Mouse (Mus musculus) A20 (cell line): ENCODE measurements around the gene Fancc.

Source experiments
- DNase-seq: peaks from one replicate; pipeline ENCODE4 v3.0.0-alpha.2; 2011; ENCODE audit warnings: low read depth, low spot score

Fancc gene

DNA sequence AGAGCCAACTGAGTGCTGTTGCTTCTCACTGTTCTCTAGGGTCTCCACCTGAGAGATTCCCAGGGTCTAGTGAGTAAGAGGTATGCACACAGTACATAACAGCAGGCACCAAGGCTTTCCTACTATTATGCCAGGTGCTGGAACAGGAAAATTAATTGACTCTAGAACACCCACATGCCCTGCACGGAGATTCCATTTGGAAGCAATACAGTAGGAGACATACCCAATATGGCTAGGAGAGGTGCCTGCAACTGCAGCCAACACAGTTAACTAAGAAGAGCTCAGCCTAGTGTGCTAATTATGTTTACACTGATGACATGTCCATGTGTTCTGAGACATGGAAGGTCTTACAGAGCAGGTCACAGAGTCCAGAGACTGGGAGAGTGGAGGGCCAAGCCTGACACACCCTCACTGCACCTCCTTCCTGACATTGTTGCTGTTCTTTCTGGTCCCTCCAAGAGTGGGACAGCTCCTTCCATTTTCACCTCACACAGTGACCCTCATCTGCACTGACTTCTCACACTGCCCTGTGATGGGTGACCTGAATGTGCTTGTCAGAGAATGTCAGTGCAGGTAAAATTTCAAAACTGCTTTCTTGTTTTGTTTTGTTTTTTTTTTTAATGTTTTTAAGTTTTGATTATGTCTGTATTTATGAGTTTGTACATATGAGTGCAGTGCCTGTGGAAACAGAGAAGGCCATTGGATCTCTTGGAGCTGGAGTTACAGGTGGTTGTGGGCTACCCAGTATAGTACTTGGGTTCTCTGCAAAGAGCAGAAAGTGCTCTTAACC is 234.7 kb downstream of the Fancc start:
- no peak for DNase-seq

DNA sequence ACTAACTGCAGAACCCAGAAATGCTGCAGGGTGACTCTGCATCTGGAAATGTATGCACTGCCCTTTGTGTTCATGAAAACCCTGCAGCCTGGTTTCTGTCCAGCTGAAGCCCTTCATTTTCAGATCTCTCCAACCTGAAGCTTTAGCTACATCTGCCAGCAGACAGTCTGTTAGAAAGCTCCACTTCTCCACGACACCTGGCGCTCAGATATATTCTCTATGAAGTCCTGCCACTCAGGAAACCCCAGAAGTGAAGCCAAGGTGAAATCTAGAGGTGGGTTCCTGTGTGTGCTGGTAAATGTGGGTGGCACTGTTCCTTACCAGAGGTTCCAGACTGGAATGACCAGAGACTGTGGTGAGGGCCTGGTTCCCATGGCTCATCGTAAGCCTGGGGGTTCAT is 235.4 kb downstream of the Fancc start:
- no peak for DNase-seq

DNA sequence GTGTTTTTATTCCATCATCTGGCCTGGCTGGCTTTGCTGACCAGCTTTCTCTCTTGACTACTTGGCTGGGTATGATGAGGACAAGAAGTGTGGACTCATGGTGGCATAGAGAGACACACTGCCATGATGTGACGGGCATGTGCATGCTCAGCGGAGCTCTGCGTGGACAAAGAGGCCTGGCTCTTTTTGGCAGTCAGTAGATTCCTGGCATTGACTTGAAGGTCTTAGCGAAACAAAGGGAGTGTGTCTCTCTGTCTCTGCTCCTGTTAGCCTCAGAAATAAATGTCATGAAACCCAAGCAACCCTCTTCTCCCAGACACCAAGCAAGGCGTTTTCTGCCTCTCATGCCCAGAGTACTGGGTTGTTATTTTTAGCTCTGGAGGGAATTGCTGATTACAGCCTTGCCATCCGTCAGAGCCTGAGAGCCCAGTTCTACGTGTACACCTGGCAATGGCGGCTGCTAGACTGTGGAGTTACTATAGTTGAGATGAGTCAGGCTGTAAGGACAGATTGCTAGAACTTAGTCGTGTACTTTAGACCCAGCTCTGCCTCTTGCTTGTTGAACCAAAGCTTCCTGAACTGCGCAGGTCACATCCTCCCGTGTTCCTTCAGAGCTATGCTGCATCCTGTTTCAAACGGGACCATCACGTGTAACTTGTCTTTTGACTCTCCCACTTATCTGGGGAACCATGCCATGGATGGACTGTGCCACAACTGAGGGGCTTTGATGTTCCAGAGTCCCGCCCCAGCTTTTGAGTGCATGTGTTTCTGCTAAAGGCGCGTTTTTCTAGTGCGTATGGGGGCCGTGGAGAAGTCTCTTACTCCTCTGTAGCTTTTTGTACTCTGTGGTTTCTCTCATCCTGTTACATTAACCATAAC is 236.1 kb downstream of the Fancc start:
- no peak for DNase-seq

DNA sequence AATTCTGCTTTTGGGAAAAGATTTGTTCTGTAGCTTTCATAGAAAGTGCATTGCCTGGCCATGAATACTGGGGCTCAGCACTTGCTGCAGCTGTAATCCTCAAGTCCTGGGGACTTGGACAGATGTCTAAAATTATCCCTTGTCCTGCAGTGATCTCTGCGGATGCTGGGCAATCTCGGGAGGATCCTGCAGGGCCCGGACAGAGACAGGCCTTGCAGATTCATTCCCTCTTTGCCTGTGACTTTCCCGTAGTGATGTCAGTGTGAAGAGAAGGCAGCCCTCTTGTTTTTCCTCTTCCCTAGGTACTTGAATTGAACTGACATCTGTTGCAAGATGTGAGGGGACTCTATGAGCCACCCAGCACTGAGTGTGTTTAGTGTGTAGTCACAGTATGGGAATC is 236.9 kb downstream of the Fancc start:
- DNase-seq = no peak

DNA sequence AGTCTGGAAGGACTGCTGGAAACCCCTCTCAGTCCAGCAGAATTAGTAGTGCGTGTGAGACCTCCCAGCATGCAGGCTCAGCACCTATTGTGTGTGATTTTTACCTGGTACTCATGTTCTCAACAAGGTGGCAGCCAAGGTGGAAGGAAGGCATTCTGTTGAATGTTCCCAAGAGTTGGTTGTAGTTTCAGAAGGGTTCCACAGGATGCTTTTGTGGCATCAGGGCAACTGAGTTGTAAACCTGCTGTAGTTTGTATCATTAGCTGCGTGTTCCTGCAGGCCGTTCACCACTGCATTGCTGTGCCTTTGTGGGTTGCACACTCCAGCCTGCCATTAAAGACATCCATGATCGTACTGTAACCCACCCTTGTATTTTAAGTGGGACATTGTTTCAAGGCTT is 238.4 kb downstream of the Fancc start:
- DNase-seq = no peak

DNA sequence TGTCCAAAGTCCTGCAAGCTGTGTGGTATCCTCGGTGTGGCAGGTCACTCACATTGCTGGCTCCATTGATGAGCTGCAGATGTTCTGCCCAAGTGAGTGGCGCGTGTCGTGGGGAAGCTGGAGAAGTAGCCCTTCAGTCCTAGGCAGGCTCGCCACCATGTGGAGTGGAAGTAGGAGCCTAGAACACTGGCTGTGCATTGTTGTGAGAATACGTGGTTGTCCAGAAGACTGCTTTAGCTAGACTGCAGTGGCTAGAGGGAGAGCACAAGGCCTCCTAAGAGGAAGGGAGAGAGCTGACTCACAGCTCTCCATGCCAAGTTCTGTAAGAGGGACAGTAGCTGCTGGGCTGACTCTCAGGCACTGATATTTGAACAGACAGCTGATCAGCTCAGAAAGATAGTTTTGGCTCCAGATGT is 238.9 kb downstream of the Fancc start:
- no peak for DNase-seq

DNA sequence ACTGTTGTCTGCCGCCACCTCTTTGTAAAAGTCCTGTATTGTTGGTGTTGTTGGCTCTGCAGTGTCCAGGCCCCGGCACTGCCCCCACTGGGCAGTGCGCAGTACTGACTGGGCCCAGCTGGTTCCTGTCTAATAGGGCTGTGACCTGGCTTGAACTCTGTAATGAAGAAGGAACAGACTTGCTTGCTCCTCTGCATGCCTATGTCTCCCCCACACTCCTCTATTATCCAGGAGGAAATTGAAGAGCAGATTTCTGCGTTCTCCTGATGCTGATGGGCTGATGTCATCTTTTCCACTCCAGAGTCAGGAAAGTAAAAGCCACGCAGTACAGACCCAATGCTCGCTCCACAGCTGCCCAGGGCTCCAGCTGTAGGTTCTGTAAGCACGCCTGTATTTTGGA is 240.3 kb downstream of the Fancc start:
- DNase-seq = no peak

DNA sequence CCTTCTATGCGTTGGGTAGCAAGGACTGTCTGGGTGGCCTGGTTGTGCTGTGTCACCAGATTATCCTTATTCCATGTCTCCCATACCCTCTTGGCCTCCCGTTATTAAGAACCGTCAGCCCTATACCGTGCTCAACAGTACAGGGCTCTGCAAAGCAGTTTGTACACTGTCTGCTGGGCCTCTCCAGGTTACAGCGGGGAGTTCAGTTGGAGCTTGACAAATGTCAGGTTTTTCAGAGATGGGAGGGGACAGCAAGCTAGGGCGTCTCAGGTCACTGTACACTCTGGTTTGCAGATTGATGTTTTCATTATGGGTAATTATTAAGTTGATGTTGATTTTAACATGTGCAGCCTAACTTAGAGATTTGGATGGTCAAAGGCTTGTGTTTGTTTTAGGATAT is 240.9 kb downstream of the Fancc start:
- no peak for DNase-seq

DNA sequence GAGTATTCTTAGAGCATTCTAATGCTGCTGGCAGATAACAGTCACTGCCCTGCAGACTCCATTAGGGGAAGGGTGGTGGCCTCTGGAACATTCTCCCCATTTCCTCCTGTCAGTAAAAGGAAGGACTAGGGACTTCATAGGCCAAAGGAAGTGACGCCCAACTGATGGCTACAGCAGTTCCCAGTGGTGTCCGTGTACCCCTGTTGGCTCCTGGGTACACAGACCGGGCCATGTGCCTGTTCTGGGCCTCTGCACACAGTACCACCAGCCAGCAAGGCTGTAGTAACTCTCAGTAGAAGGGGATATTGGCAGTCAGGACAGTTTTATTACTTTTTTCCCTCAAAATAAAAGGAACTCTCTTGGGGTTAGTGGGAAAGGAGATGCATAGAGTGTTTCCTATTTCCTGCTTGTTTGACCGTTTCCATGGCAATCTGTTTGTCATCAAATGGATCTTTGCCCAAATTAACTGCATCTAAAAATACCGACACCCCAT is 241.5 kb downstream of the Fancc start:
- no peak for DNase-seq

DNA sequence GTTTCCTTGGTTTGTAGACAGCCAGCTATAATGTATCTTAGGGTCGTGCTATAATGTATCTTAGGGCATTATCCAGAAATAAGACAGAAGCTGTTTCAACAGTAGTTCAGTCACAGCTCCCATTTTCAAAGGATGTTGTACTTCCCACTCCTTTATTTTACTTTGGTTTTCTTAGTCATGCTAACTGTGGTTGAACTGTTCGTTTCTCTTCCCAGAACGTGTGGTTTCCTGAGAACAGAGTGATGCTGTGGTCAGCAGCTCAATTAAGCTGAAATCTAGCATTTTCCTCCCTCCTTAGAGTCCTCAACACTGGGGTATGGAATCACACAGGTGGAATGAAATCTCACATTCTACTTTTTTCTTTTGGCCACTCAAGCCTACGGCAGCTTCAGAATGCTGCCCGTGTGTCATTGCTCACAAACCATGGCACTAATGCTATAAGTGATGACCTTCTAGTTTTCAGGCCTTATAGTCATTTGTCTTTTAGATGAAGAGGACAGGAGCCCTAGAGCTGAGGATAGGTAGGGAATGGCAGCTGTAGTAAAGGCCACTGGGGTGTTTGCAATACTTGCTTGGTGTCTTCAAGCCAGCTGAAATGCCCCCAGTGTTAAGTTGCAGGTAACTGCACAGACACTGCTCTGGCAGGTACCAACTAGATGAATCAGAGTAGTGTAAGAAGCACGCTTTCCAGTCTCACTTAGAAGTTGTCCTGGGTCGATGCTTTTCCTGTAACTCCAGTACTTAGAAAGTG is 243.0 kb downstream of the Fancc start:
- no peak for DNase-seq

DNA sequence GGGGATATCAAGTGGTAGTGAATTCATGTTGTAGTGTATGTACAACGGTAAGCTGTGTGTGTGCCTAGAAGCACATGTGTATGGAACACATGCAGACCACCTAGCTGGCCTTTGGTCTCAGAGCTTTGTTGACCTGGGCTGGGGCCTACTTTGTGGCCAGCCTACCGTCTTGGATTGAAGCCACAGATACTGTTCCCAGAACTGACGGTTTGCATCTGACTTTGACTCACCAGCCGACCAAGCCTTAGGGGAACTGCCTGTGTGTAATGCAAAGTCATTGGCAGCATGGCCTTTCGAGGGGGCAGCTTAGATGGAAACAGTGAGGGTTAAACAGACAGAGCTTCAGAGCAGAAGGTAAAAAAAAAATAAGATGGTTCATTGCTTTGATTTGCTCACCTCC is 243.9 kb downstream of the Fancc start:
- DNase-seq = no peak

DNA sequence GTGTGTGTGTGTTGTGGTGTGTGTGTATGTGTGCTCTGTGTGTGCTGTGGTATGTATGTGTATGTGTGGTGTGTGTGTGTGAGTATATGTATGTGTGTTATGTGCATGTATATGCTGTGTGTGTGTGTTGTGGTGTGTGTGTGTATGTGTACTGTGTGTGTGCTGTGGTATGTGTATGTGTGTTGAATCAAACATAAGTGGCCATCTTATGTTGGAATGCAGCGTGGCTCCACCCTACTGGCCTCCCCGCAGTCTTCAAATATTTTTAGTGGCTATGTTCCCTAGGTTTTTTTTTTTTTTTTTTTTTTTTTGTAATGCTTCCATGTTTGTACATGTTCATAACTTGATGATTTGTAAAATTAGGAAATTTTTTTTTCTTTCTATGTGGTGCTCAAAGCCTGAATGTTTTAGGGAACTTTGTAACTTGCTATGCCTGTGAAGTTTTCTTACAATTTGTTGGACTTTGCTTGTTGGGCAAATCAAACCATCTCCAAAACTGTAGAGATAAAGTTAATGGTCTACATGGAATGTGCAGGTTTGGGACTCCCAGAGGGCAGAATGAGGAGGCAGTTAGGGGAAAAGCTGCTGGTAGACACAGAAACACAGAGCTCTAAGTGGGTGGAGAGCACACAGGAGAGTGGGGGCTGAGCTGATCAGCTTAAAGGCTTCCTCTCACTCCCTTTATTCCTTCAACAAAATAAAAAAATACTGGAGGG is 244.6 kb downstream of the Fancc start:
- no peak for DNase-seq

DNA sequence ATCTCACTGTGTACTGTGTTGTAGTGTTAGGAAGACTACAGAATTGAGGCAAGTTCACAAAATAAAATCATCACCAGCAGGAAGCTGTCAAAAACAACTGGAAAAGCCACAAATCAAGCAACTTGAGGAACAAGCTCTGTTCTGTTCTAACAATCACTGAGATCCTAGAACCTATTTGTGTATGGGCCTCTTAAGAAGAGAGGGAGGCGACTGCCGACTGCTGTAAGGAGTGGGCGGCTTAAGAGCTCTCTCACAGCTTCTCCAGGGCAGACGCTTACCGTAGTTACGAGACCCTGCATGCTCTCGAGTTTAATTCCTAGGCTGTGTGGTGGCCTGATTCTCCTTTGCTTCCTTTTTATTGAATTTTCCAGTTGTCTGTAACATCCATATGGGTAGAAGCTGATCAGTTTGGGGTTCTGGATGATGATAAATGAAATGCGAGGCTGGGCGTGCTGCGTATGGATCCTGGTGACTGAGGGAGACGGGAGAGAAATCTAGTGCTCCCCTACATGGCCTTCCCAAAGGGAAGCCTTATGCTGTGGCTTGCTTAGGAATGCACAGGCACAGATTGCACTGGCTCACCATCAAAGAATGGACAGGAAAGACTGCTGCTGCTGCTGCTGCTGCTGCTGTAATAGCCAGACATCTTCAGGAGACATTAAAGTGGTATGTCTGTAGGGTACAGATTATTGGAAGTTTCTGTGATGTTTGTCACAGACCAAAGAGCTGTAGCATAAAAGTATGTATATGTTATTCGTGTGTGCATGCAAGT is 245.8 kb downstream of the Fancc start:
- no peak for DNase-seq

DNA sequence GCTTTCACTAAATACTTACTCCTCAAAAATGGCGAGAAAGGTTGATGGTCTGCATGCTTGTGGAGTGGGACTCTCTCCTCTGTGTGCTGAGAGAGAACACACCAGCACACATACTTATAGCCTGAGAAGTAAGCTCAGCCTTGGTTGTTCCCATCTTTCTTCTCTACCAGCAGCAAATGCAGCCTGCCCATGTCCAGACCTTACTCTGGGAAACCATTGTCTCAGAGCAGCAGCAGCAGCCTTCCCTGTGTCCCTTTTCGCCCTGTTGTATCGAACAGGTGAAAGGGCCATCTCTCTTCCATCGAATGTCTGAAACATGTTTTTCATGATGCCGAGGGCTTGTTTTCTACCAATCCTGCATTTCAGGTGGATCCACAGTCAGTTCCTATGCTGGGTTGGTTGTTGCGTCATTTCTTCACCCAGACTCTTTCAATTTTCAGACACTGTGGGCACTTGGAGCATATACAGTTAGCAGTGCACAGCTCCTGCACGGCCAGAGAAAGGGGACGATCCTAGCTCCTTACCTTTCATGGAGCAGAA is 246.6 kb downstream of the Fancc start:
- DNase-seq = no peak

DNA sequence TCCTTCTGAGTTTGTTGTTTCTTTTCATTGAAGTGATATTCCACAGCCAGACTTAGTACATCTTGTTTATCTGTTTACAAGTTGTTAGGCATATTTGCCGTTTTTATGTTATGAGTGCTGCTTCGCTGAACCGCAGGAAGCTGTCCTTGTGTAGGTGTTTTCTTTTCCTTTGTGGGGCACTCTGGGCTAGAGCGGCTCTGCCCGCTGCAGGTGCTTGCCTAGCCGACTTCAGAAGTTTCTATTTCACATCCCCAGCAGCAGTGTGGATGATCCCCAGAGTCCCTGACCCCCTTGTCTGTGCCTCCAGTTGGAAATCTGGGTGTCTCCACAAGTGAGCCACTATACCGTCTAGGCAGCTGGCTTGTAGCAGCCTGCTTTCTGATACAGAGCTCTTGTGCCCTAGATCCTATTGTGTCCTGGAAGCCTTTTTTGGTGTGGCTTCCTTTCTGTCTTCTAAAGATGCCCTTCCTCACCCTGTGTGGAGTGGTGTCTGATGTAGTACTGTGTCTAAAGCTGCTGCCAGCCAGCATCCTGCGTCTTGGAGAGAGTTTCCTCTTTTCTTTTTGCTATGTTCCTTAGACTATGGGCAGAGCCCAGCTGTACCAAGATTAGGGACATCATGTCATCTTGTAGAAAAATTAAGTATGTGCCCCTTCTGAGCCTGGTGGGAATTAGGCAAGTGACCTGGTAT is 247.2 kb downstream of the Fancc start:
- peak; percentile 73 for DNase-seq

DNA sequence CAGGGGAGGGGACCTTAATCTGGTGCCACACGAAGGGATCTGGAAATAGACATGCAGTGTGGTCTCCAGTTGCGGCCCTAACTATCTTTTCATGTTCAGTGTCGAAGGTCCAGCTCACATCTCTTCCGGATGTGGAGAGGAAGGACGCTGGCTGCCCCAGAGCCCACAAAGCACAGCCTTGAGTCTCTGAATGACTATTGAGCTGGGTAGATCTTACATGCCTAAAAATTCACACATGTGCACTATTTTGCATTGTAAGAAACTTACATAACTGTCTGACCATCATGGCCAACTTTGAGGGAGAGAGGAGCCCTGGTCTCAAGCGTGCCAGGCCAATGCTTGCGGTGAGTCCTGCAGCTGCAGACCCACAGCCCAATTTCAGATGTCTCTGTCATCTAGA is 247.9 kb downstream of the Fancc start:
- DNase-seq = peak; percentile 80

DNA sequence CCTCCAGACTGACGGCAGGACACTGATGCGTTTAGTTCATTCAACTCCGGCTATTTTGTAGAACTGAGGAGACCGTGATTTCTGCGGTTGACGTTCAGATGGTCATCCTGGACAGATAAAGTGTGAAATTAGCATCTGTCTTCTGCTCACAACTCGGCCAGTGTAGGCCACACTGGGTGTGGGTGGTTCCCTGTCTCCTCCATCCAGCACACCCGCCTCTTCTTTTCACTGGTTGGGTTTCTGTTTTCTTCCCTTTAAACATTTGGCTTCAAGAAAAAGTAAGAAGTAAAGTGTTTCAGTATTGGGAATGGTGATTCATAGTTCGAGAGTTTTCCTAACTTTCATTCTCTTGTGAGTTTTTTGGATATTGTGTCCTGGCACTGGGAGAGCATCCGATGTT is 248.8 kb downstream of the Fancc start:
- DNase-seq = no peak

DNA sequence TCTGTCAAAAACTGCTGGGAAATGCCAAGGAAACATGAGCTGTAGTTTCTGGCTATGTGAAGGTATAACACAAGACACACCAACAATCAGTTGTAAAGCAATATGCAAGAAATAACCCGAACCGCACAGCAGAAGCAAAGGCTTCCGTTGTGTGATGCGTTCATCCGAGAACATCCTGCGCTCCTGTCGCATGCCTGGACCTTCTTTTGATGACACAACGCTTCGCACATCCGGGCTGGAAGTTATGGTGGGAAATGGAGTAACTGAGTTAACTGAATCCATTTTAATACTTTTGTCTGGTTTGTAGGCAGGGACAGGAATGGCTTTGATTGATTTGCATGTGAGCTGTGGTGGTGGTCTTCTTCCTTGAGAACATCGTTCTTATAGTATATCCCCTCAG is 249.4 kb downstream of the Fancc start:
- no peak for DNase-seq

DNA sequence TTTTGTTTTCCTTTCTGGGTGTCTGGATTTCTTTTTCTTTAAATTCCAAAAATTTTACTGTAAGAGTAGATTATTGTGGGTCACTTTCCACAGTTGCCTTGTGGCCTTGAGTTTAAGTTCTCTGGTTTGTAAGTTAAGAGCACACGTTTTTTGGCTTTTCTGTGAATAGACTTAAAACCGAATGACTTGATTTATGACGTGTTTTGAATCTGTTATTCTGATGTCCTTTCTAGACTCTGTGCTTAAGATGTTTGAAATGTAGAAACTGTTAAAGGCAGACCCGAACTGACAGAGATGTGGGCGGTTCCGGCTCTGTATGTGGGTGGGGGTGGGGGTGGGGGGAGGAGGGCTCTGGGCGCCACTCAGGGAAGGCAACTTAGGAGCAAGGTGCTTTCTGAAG is 250.0 kb downstream of the Fancc start:
- no peak for DNase-seq
